Mouse (Mus musculus) CH12.LX (cell line): ENCODE results near the gene Ccdc189. TPM values are rescaled to one million over a fixed set of nuclear protein-coding genes. Genes with fewer than 3 reads are reported as not detected.
A peak's percentile ranks its signal among the peaks of the same experiment; 100 is the strongest.

Experiments used
- DNase-seq: peaks from one replicate; pipeline ENCODE4 v3.0.0-alpha.2; 2013; ENCODE audit errors: extremely low read depth
- H3K27ac ChIP-seq: 2 replicates; pipeline ENCODE4 v1.5.1; 2012; ENCODE audit warnings: low read depth, mild to moderate bottlenecking, control low read depth, moderate library complexity; ENCODE audit not compliant: insufficient read depth
- H3K27me3 ChIP-seq: replicated peaks from 2 replicates; pipeline ENCODE3; 2012; ENCODE audit warnings: inconsistent platforms
- H3K36me3 ChIP-seq, 2 experiments: replicated peaks in 1 of 2; 2 replicates each; pipeline versions ENCODE3 to v1.6.1; 2012; ENCODE audit warnings: inconsistent platforms in 1 of 2, low read length in 1 of 2, mild to moderate bottlenecking in 1 of 2, mixed read lengths in 1 of 2, moderate library complexity in 1 of 2; ENCODE audit not compliant: control insufficient read depth in 1 of 2, insufficient read depth in 1 of 2
- H3K4me1 ChIP-seq, 2 experiments: 2 replicates each; pipeline ENCODE4 v1.6.1; 2012; ENCODE audit warnings: inconsistent platforms in 1 of 2, moderate library complexity in 1 of 2; ENCODE audit not compliant: insufficient read depth in 2 of 2, control insufficient read depth in 1 of 2
- H3K4me2 ChIP-seq: 2 replicates; pipeline ENCODE4 v1.6.1; 2012; ENCODE audit warnings: low read depth, mild to moderate bottlenecking, control low read depth; ENCODE audit not compliant: poor library complexity, insufficient read depth, severe bottlenecking
- H3K4me3 ChIP-seq, 3 experiments: fragments of 150-350 bp in 1 of 3; sonication (generic) in 1 of 3; replicated peaks in 1 of 3; 2 replicates each; pipeline versions ENCODE3 to v1.5.1; 2011 to 2012; ENCODE audit warnings: low read depth in 2 of 3, low read length in 2 of 3, mild to moderate bottlenecking in 2 of 3, moderate library complexity in 2 of 3, control low read depth in 1 of 3, improper control_type of control experiment in 1 of 3, inconsistent platforms in 1 of 3, mixed read lengths in 1 of 3; ENCODE audit not compliant: poor library complexity in 1 of 3
- H3K79me2 ChIP-seq: replicated peaks from 2 replicates; pipeline ENCODE4 v1.6.1; 2012; ENCODE audit warnings: mild to moderate bottlenecking, moderate library complexity; ENCODE audit not compliant: control insufficient read depth, poor library complexity, insufficient read depth, severe bottlenecking; ENCODE audit errors: extremely low read depth
- H3K9ac ChIP-seq: 2 replicates; pipeline ENCODE4 v1.6.1; 2012; ENCODE audit warnings: low read depth, mild to moderate bottlenecking, control low read depth, moderate library complexity; ENCODE audit not compliant: insufficient read depth
- H3K9me3 ChIP-seq: replicated peaks from 2 replicates; pipeline ENCODE3; 2012; ENCODE audit warnings: low read length, inconsistent platforms, mixed read lengths
- BHLHE40 ChIP-seq: IDR thresholded peaks from 2 replicates; pipeline ENCODE4 v1.6.1; 2011; ENCODE audit warnings: mild to moderate bottlenecking, low read depth, low read length, improper control_type of control experiment
- CHD2 ChIP-seq: IDR thresholded peaks from 2 replicates; pipeline ENCODE4 v1.6.1; 2011; ENCODE audit warnings: low read length, improper control_type of control experiment
- CTCF ChIP-seq, 2 experiments: IDR thresholded peaks in 1 of 2; conservative IDR thresholded peaks in 1 of 2; 2 replicates each; pipeline ENCODE4 v1.5.1; 2011 to 2012; ENCODE audit warnings: low read depth in 2 of 2, low read length in 2 of 2, improper control_type of control experiment in 1 of 2, inconsistent platforms in 1 of 2, mild to moderate bottlenecking in 1 of 2, moderate library complexity in 1 of 2
- ELF1 ChIP-seq: IDR thresholded peaks from 2 replicates; pipeline ENCODE4 v1.6.1; 2014; ENCODE audit warnings: low read depth, mild to moderate bottlenecking, inconsistent platforms, low read length, improper control_type of control experiment
- ETS1 ChIP-seq: conservative IDR thresholded peaks from 2 replicates; pipeline ENCODE4 v1.6.1; 2012; ENCODE audit warnings: low read depth, mild to moderate bottlenecking, inconsistent platforms, low read length, improper control_type of control experiment, moderate library complexity
- GABPA ChIP-seq: IDR thresholded peaks from 2 replicates; pipeline ENCODE4 v1.6.1; 2012; ENCODE audit warnings: low read depth, low read length, improper control_type of control experiment, inconsistent platforms; ENCODE audit not compliant: insufficient replicate concordance
- HCFC1 ChIP-seq: IDR thresholded peaks from 2 replicates; pipeline ENCODE4 v1.6.1; 2012; ENCODE audit warnings: low read depth, mild to moderate bottlenecking, inconsistent platforms, low read length, improper control_type of control experiment
- IRF4 ChIP-seq: IDR thresholded peaks from 2 replicates; pipeline ENCODE4 v1.6.1; 2014; ENCODE audit warnings: low read depth, mild to moderate bottlenecking, inconsistent platforms, low read length, improper control_type of control experiment
- JUND ChIP-seq: conservative IDR thresholded peaks from 2 replicates; pipeline ENCODE4 v1.6.1; 2011; ENCODE audit warnings: low read depth, low read length, improper control_type of control experiment
- KAT2A ChIP-seq: IDR thresholded peaks from 2 replicates; pipeline ENCODE4 v1.6.1; 2012; ENCODE audit warnings: low read length, improper control_type of control experiment, inconsistent platforms; ENCODE audit not compliant: insufficient replicate concordance
- MAFK ChIP-seq: IDR thresholded peaks from 2 replicates; pipeline ENCODE4 v1.6.1; 2011; ENCODE audit warnings: low read length, improper control_type of control experiment; ENCODE audit not compliant: insufficient replicate concordance
- MAX ChIP-seq: IDR thresholded peaks from 2 replicates; pipeline ENCODE4 v1.6.1; 2011; ENCODE audit warnings: low read length, improper control_type of control experiment
- MXI1 ChIP-seq: IDR thresholded peaks from 2 replicates; pipeline ENCODE4 v1.6.1; 2011; ENCODE audit warnings: mild to moderate bottlenecking, low read depth, low read length, improper control_type of control experiment
- NELFE ChIP-seq: IDR thresholded peaks from 2 replicates; pipeline ENCODE4 v1.6.1; 2011; ENCODE audit warnings: low read depth, low read length, improper control_type of control experiment
- RAD21 ChIP-seq: IDR thresholded peaks from 2 replicates; pipeline ENCODE4 v1.6.1; 2011; ENCODE audit warnings: low read depth, mild to moderate bottlenecking, low read length, improper control_type of control experiment, moderate library complexity
- SIN3A ChIP-seq: IDR thresholded peaks from 2 replicates; pipeline ENCODE4 v1.6.1; 2012; ENCODE audit warnings: low read length, improper control_type of control experiment, inconsistent platforms
- TBP ChIP-seq: conservative IDR thresholded peaks from 2 replicates; pipeline ENCODE4 v1.6.1; 2011; ENCODE audit warnings: low read depth, low read length, improper control_type of control experiment
- UBTF ChIP-seq: IDR thresholded peaks from 2 replicates; pipeline ENCODE4 v1.6.1; 2012; ENCODE audit warnings: low read depth, mild to moderate bottlenecking, inconsistent platforms, low read length, improper control_type of control experiment, moderate library complexity
- USF1 ChIP-seq: IDR thresholded peaks from 2 replicates; pipeline ENCODE4 v1.6.1; 2014; ENCODE audit warnings: low read depth, mild to moderate bottlenecking, inconsistent platforms, low read length, improper control_type of control experiment
- ZKSCAN1 ChIP-seq: IDR thresholded peaks from 2 replicates; pipeline ENCODE4 v1.6.1; 2012; ENCODE audit warnings: low read depth, inconsistent platforms, low read length, improper control_type of control experiment, borderline replicate concordance
- ZMIZ1 ChIP-seq: IDR thresholded peaks from 2 replicates; pipeline ENCODE4 v1.6.1; 2012; ENCODE audit warnings: low read depth, mild to moderate bottlenecking, inconsistent platforms, low read length, improper control_type of control experiment
- ZNF384 ChIP-seq: IDR thresholded peaks from 2 replicates; pipeline ENCODE4 v1.6.1; 2012; ENCODE audit warnings: low read depth, low read length, improper control_type of control experiment, inconsistent platforms
- dilution Hi-C: fragments of 300-500 bp; cut with MboI; formaldehyde crosslinking; loops from 2 replicates; pipeline ENCODE4 v1.14.3; 2020; ENCODE audit warnings: low sequenced_read_pairs; ENCODE audit not compliant: extremely low pct_unique_long_range_greater_than_20kb, extremely low pct_ligation_motif_present
- in situ Hi-C: fragments of 300-500 bp; cut with MboI; formaldehyde crosslinking; loops from 3 replicates; pipeline ENCODE4 v1.14.3; 2019; ENCODE audit warnings: low sequenced_read_pairs, low pct_ligation_motif_present, low pct_unique_long_range_greater_than_20kb, mixed read lengths
- polyA plus RNA-seq: library from polyadenylated mRNA; unstranded; fragments of >175 nt; gene quantifications from 2 replicates; pipeline ENCODE4 v1.2.1, GENCODE M21; 2012; ENCODE audit warnings: low read depth; ENCODE audit not compliant: insufficient read length
- total RNA-seq, 2 experiments: library from RNA; depleted of rRNA; stranded (reverse); fragments of 300-350 nt in 1 of 2; fragments of >200 nt in 1 of 2; gene quantifications; 2 replicates each; pipeline ENCODE4 v1.2.3; 2012 to 2014

Gene Ccdc189
- total and polyA plus RNA-seq, 3 experiments: 2.1 to 2.9 (median 2.2) TPM

DNA sequence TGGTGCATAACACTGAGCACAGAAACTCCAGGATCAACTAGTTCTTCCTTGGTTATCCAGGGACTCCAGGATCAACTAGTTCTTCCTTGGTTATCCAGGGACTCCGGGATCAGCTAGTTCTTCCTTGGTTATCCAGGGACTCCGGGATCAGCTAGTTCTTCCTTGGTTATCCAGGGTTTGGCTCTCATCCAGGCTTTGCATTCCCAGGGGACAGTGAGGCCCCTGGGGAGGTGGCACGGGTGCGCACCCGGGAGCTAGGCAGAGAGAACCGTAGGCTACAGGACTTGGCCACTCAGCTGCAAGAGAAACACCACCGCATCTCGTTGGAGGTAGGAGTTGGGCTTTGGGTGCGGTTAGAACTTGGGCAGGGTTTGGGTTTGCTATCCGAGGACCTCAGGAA, 2.7 kb upstream of the Ccdc189 start:
- in situ Hi-C loops: no loop called here
- Histone ChIP-seq H3K4me2 (no peak overlapping the region), H3K4me1 (peaks cover 7 to 77% of the 10 kb centered on the region in 2 experiments; a peak in 3 of 4 replicates), H3K4me3 (no peak overlapping the region), H3K9ac (no peak overlapping the region), H3K9me3 (no peaks in the 10 kb centered on the region), H3K27me3 (no peaks in the 10 kb centered on the region), H3K79me2 (peaks cover 13% of the 10 kb centered on the region), H3K27ac (no peak overlapping the region), H3K36me3 (peaks cover 59 to 68% of the 10 kb centered on the region in 2 experiments)
- TF ChIP-seq SIN3A (no peak), RAD21 (no peak), CHD2 (no peak), ELF1 (no peak), NELFE (no peak), ZNF384 (no peak), ZMIZ1 (no peak), MAFK (no peak), MAX (no peak), ZKSCAN1 (no peak), GABPA (no peak)
- dilution Hi-C loops: no loop called here
- DNase-seq: no peak

DNA sequence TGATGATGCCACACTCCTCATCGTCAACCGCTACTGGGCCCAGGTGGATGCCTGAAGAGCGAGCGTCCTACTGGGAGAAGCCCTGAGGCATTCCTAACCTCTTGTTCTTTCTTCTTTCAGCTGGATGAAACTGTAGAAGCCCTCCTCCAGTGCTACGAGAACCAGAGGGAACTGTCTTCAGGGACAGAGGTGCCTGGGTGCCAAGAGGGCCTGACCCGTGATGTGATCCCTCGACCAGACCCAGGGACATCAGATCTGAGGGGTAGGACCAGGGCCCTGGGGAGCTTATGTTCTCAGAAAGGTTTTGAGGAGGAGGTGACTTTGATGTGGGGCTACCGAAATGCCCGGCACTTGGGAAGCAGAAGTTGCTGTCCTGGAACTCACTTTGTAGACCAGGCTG, 1.2 kb upstream of the Ccdc189 start:
- Histone ChIP-seq H3K36me3 (peaks cover 49 to 68% of the 10 kb centered on the region in 2 experiments), H3K4me3 (peak overlapping the region; percentile 86 to 97 (median 87)), H3K9ac (0 out of 2 replicates have a peak overlapping the region, but pooled peaks have one; percentile 86), H3K4me1 (peaks cover 7 to 63% of the 10 kb centered on the region in 2 experiments; a peak in 3 of 4 replicates), H3K9me3 (no peaks in the 10 kb centered on the region), H3K27ac (no peak overlapping the region), H3K27me3 (no peaks in the 10 kb centered on the region), H3K79me2 (peaks cover 13% of the 10 kb centered on the region), H3K4me2 (peak overlapping the region; percentile 34)
- in situ Hi-C loops: no loop called here
- dilution Hi-C loops: no loop called here
- DNase-seq: no peak
- TF ChIP-seq ETS1: no peak
- TF ChIP-seq ZNF384: no peak
- no peak for TF ChIP-seq UBTF
- no peak for TF ChIP-seq USF1
- TF ChIP-seq HCFC1: no peak
- no peak for TF ChIP-seq TBP
- TF ChIP-seq BHLHE40: no peak
- TF ChIP-seq ZMIZ1: no peak
- no peak for TF ChIP-seq ELF1
- TF ChIP-seq IRF4: no peak
- TF ChIP-seq JUND: no peak
- no peak for TF ChIP-seq MXI1
- TF ChIP-seq KAT2A: no peak
- no peak for TF ChIP-seq CTCF (conservative IDR thresholded peaks at IDR 0.05 in 1 of 2, IDR thresholded peaks at IDR 0.05 in 1 of 2; ENCODE audit: low read depth in 2 of 2, low read length in 2 of 2)
